Mouse (Mus musculus) embryo, embryonic 11 days (tissue): Measurements from ENCODE around the gene Tas2r105.
A peak's percentile ranks its signal among the peaks of the same experiment; 100 is the strongest.

Experiments used
- DNase-seq: peaks from one replicate; pipeline ENCODE4 v3.0.0-alpha.2; 2015

Gene Tas2r105

DNA sequence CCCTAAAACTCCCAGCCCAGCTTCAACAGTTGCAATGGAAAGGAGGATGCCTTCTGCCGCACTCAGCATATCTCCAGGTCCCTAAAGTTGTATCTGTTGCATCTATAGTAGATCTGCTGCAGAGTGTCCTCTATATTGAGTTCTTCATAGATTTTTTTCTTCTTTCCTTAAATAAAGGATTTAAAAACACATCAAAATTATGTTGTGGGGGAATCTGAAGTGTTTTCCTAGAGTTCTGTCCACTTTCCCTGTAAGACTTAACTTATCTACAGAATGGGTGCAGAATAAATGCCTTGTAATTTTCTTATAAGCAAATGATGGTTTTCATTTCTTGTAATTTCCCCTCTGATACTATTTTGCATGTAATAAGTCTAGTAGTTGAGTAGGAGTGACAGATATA is at the start of gene Tas2r105:
TSS of gene Tas2r105 (minus strand) at position 101 of the 400 bp plus-strand sequence.
- DNase-seq, result no peak

DNA sequence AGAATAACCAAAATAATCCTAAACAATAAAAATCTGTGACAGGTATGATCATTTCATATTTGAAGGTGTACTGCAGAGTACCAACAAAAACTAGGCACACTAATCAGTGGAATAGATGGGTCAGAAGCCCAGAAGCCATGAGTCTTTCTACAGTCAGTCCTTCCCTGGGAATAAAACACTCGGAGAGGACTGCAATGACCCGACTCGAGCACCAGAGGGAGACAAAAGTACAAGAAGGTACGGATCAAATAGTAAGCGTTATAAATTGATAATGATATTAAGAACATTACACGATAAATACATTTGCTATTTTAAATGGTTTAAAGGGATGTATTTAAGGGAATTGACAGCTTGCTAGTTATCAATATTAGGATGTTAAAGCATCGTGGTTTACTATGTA is 25.5 kb upstream of the Tas2r105 start:
- DNase-seq, result peak; percentile 0

- no peak for DNase-seq
Measured at GRCm38 (mm10) chr6:131689963-131690362, 2.7 kb upstream of the Tas2r105 start, which contains the start of gene Tas2r114. Tas2r114 (minus strand) TSS chr6:131690063.

DNA sequence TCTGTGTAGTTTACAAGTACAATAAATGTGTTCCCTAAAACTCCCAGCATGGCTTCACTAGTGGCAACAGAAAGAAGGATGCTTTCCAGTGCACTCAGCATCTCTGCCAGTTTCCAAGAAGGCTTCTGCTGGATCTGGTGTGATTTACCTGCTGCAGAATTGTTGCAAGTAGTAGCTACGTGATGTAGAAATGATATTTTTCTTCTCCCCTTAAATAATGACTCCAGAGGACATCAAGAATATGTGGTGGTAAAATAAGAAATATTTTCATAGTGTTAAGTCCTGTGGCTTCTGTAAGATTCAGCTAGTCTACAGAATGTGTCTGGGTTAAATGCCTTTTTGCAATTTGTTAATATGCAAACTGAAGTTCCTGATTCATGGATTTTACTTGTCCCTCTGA is 1.7 kb downstream of the Tas2r105 start, which contains the start of gene Tas2r104:
TSS of gene Tas2r104 (minus strand) at position 101 of the 400 bp plus-strand sequence.
- no peak for DNase-seq

DNA sequence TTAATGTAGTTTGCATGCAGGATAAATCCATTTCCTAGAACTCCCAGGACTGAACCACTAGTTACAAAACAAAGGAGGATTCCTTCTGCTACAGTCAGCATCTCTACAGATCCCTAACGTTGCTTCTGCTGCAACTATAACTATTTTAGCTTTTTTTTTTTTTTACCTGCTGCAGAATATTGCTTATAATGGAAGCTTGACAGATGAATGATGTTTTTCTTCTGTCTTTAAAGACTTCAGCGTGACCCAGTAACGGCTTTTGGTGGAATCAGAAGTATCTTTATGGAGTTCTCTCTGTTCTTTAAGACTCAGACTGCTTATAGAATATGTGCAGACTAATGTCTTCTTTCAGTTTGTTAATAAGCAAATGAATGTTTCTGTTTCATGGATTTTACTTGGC is 8.5 kb downstream of the Tas2r105 start, which contains the start of gene Tas2r106:
TSS of gene Tas2r106 (minus strand) at position 101 of the 400 bp plus-strand sequence.
- DNase-seq, result no peak

DNA sequence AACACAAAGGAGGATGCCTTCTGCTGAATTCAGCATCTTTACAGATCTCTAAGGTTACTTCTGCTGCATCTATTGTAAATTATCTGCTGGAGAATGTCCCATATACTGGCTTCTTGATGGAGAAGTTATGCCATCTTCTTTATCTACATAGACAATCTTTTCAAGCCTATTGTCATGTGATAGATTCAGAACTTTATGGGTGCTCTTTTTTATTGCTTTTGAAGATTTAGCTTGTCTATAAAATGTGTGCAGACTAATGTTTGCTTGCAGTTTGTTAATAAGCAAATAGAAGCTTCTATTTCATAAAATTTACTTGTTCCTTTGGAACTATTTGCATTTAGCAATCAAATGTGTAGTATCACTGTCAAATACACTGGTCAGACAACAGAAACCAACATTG is 27.2 kb downstream of the Tas2r105 start, which contains the start of gene Tas2r107:
TSS of gene Tas2r107 (minus strand) at position 101 of the 400 bp plus-strand sequence.
- no peak for DNase-seq
